11 mouse cellular contexts compared by ENCODE assay signal in the genomic region with DNA sequence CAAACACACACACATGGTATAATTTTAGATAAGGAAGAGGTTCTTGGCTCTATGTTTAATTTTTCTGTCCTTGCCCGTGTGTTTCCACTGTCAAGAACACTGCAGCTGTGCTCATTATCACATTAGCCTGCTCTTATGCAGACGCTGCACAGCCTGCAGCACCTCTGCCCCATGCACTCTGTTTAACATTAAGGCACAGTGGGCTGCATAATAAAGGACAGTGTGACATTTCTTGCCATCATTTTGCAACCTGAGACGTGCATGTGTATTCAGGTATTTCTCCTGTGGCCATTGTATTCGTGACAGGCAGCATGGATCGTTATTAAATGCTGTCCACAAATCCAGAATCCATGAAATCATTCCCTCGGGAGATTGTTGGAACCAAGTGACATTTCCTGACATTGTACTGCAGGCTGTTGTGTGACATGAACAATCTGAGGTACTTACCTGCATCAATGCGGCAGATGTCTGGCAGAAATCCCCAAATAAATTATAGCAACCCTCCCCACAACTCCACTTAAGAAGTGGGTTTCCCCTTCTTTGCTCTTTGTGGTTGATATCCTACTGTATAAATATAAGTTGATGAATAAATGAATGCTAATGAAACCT. TPM values are rescaled to one million over a fixed set of nuclear protein-coding genes. Genes with fewer than 3 reads are reported as not detected.
DNase-seq lines count a peak whose midpoint lies in the region; ATAC-seq and TF ChIP-seq lines count a peak whose summit lies in the region.
"Had no signal": no experiment of that assay in that cellular context is flagged by ENCODE, and none has a peak within 500 bp of the region (broad histone marks: within the 10 kb centered on the region; RNA-seq: fewer than 3 reads in every experiment).

No protein-coding gene starts in this region.

- ATAC-seq in kidney, embryonic 16.5 days (ENCODE audit: low FRiP score, low TSS enrichment) = no peak
- ATAC-seq in embryonic facial prominence, embryonic 15.5 days (ENCODE audit: insufficient number of reproducible peaks, low FRiP score, low TSS enrichment, low read depth) = no peak
- peak; percentile 27 for ATAC-seq in hindbrain, embryonic 16.5 days

- WGBS in kidney, embryonic 16.5 days = 29% methylated on average over 7 of the region's 7 CpGs
- WGBS in embryonic facial prominence, embryonic 15.5 days = 21% methylated on average over 7 of the region's 7 CpGs
- 28% methylated on average over 7 of the region's 7 CpGs for WGBS in hindbrain, embryonic 16.5 days

- H3K27me3 ChIP-seq in kidney, embryonic 16.5 days (ENCODE audit: insufficient read depth, low read length) = no peaks in the 10 kb centered on the region
- H3K27me3 ChIP-seq in embryonic facial prominence, embryonic 15.5 days = no peaks in the 10 kb centered on the region
- no peaks in the 10 kb centered on the region for H3K27me3 ChIP-seq in hindbrain, embryonic 16.5 days (replicated peaks; ENCODE audit: control insufficient read depth, insufficient read depth, low read length)
- no peaks in the 10 kb centered on the region for H3K27me3 ChIP-seq in myocyte (ENCODE audit: control insufficient read depth, insufficient read depth, insufficient read length)

- H3K4me3 ChIP-seq in kidney, embryonic 16.5 days (ENCODE audit: low read length) = no peak overlapping the region
- no peak overlapping the region for H3K4me3 ChIP-seq in embryonic facial prominence, embryonic 15.5 days (replicated peaks)
- no peak overlapping the region for H3K4me3 ChIP-seq in hindbrain, embryonic 16.5 days (ENCODE audit: low read length)
- no peak overlapping the region for H3K4me3 ChIP-seq in myocyte

- H3K27ac ChIP-seq in kidney, embryonic 16.5 days (ENCODE audit: low read length) = peak overlapping the region; percentile 39; the same call in 1 of the 2 replicates
- H3K27ac ChIP-seq in embryonic facial prominence, embryonic 15.5 days (replicated peaks) = peak overlapping the region; percentile 60
- peak overlapping the region; percentile 66 for H3K27ac ChIP-seq in hindbrain, embryonic 16.5 days (ENCODE audit: low read depth, low read length)

- peaks cover 37% of the 10 kb centered on the region for H3K4me1 ChIP-seq in kidney, embryonic 16.5 days (ENCODE audit: insufficient read depth, low read length)
- peaks cover 49% of the 10 kb centered on the region for H3K4me1 ChIP-seq in embryonic facial prominence, embryonic 15.5 days
- H3K4me1 ChIP-seq in hindbrain, embryonic 16.5 days (ENCODE audit: control insufficient read depth, insufficient read depth, low read depth, low read length) = peaks cover 44% of the 10 kb centered on the region

- H3K79me2 ChIP-seq in myocyte (ENCODE audit: control insufficient read depth, insufficient read depth) = no peaks in the 10 kb centered on the region

- no peak overlapping the region for H3ac ChIP-seq in myocyte (ENCODE audit: control insufficient read depth, insufficient read length)

- H3K36me3 ChIP-seq in kidney, embryonic 16.5 days (ENCODE audit: insufficient read depth, low read length) = no peaks in the 10 kb centered on the region
- H3K36me3 ChIP-seq in embryonic facial prominence, embryonic 15.5 days = no peaks in the 10 kb centered on the region
- no peaks in the 10 kb centered on the region for H3K36me3 ChIP-seq in hindbrain, embryonic 16.5 days (ENCODE audit: control insufficient read depth, insufficient read depth, low read length)
- H3K36me3 ChIP-seq in myocyte (ENCODE audit: control insufficient read depth, insufficient read depth) = no peaks in the 10 kb centered on the region

- no peak for TF ChIP-seq POLR2A in myocyte (IDR thresholded peaks at IDR 0.05; ENCODE audit: insufficient read length, low read depth)

- no peak for DNase-seq in kidney, adult 18-20 months
- no peak for DNase-seq in adrenal gland, postnatal 14 days
- no peak for DNase-seq in yolk sac, embryonic 10.5 days (ENCODE audit: low spot score)
- DNase-seq in B cell, adult 2 months = no peak
- DNase-seq: cerebellum, adult 2 months; kidney, adult 8-10 months; spleen, adult 18-20 months had no signal

- H3K4me2 ChIP-seq in kidney, embryonic 16.5 days (replicated peaks; ENCODE audit: low read depth, low read length) = no peak overlapping the region
- H3K4me2 ChIP-seq in embryonic facial prominence, embryonic 15.5 days (replicated peaks) = no peak overlapping the region
- H3K4me2 ChIP-seq in hindbrain, embryonic 16.5 days (ENCODE audit: low read length) = peak overlapping the region; percentile 27
- peak overlapping the region; percentile 8 for H3K4me2 ChIP-seq in myocyte (ENCODE audit: low read depth)

- no peaks in the 10 kb centered on the region for H3K9me3 ChIP-seq in kidney, embryonic 16.5 days (ENCODE audit: low read length)
- no peaks in the 10 kb centered on the region for H3K9me3 ChIP-seq in embryonic facial prominence, embryonic 15.5 days (replicated peaks)
- no peaks in the 10 kb centered on the region for H3K9me3 ChIP-seq in hindbrain, embryonic 16.5 days (ENCODE audit: control insufficient read depth, low read length)

- H3K9ac ChIP-seq in kidney, embryonic 16.5 days (replicated peaks; ENCODE audit: low read length) = no peak overlapping the region
- no peak overlapping the region for H3K9ac ChIP-seq in embryonic facial prominence, embryonic 15.5 days
- H3K9ac ChIP-seq in hindbrain, embryonic 16.5 days (ENCODE audit: low read depth, low read length) = peak overlapping the region; percentile 1; the same call in 1 of the 2 replicates

TF ChIP-seq in myocyte, 11 proteins besides CTCF, POLR2A, EP300 and RAD21:
- no peak for TF ChIP-seq REST (IDR thresholded peaks at IDR 0.05; ENCODE audit: insufficient read depth, insufficient read length)
- no peak for TF ChIP-seq MYOG (IDR thresholded peaks at IDR 0.05; ENCODE audit: control insufficient read depth in 1 of 3, insufficient read depth in 1 of 3, insufficient read length in 2 of 3, low read depth in 2 of 3)
- TF ChIP-seq TCF12 (IDR thresholded peaks at IDR 0.05; ENCODE audit: insufficient read depth, poor library complexity, severe bottlenecking) = no peak
- no peak for TF ChIP-seq POLR2AphosphoS2 (IDR thresholded peaks at IDR 0.05; ENCODE audit: insufficient read length, low read depth)
- no peak for TF ChIP-seq MYOD1 (IDR thresholded peaks at IDR 0.05; ENCODE audit: control insufficient read depth in 1 of 3, insufficient read length in 2 of 3, low read depth in 2 of 3)
- no peak for TF ChIP-seq TCF3 (IDR thresholded peaks at IDR 0.05; ENCODE audit: insufficient read length, low read depth)
- no peak for TF ChIP-seq SRF (IDR thresholded peaks at IDR 0.05; ENCODE audit: control insufficient read depth, insufficient read length, low read depth)
- no peak for TF ChIP-seq USF1 (IDR thresholded peaks at IDR 0.05; ENCODE audit: low read depth)
- TF ChIP-seq CEBPB (IDR thresholded peaks at IDR 0.05; ENCODE audit: insufficient read depth, poor library complexity, severe bottlenecking) = no peak
- no peak for TF ChIP-seq E2F4 (IDR thresholded peaks at IDR 0.05; ENCODE audit: insufficient read depth)
- no peak for TF ChIP-seq MAX (IDR thresholded peaks at IDR 0.05; ENCODE audit: low read depth)

RNA-seq across cellular contexts. Expression of gene Gm42372, which starts 4.8 kb away (rescaled TPM):
- 0.20 and 0.26 TPM in 2 replicates for polyA plus RNA-seq in kidney, embryonic 16.5 days (2015; fragmentation: Nextera tagmentation; extraction: Ambion mirVana)
- polyA plus RNA-seq in embryonic facial prominence, embryonic 15.5 days (2015; fragmentation: Nextera tagmentation; extraction: Ambion mirVana) = 0.28 and 0.32 TPM in 2 replicates
- polyA plus RNA-seq in hindbrain, embryonic 16.5 days (2015; fragmentation: Nextera tagmentation; extraction: Ambion mirVana) = 5.7 and 7.4 TPM in 2 replicates
- not detected for polyA plus RNA-seq in myocyte (2012; fragmentation: generic; extraction: Trizol)
- 1.3 and 1.6 TPM in 2 replicates for total RNA-seq in adrenal gland, postnatal 14 days (2021)

RNA-seq across cellular contexts. Expression of gene Ccdc8, which starts 4.9 kb away (rescaled TPM):
- polyA plus RNA-seq in kidney, embryonic 16.5 days (2015; fragmentation: Nextera tagmentation; extraction: Ambion mirVana) = 49.6 and 53.8 TPM in 2 replicates
- 41.5 and 43.9 TPM in 2 replicates for polyA plus RNA-seq in embryonic facial prominence, embryonic 15.5 days (2015; fragmentation: Nextera tagmentation; extraction: Ambion mirVana)
- 7.9 and 9.9 TPM in 2 replicates for polyA plus RNA-seq in hindbrain, embryonic 16.5 days (2015; fragmentation: Nextera tagmentation; extraction: Ambion mirVana)
- polyA plus RNA-seq in myocyte (2012; fragmentation: generic; extraction: Trizol) = 21.0 TPM
- 18.4 and 20.9 TPM in 2 replicates for total RNA-seq in adrenal gland, postnatal 14 days (2021)

RNA-seq across cellular contexts. Expression of gene Pnmal1, which starts 28.2 kb away (rescaled TPM):
- polyA plus RNA-seq in kidney, embryonic 16.5 days (2015; fragmentation: Nextera tagmentation; extraction: Ambion mirVana) = 0.62 and 0.65 TPM in 2 replicates
- polyA plus RNA-seq in embryonic facial prominence, embryonic 15.5 days (2015; fragmentation: Nextera tagmentation; extraction: Ambion mirVana) = 1.8 and 2.9 TPM in 2 replicates
- polyA plus RNA-seq in hindbrain, embryonic 16.5 days (2015; fragmentation: Nextera tagmentation; extraction: Ambion mirVana) = 57.4 and 58.3 TPM in 2 replicates
- polyA plus RNA-seq in myocyte (2012; fragmentation: generic; extraction: Trizol) = 0.05 TPM
- total RNA-seq in adrenal gland, postnatal 14 days (2021) = 4.6 and 5.6 TPM in 2 replicates

RNA-seq across cellular contexts. Expression of gene Ppp5c, which starts 40.1 kb away (rescaled TPM):
- polyA plus RNA-seq in kidney, embryonic 16.5 days (2015; fragmentation: Nextera tagmentation; extraction: Ambion mirVana) = 122 and 125 TPM in 2 replicates
- polyA plus RNA-seq in embryonic facial prominence, embryonic 15.5 days (2015; fragmentation: Nextera tagmentation; extraction: Ambion mirVana) = 112 and 113 TPM in 2 replicates
- polyA plus RNA-seq in hindbrain, embryonic 16.5 days (2015; fragmentation: Nextera tagmentation; extraction: Ambion mirVana) = 132 and 138 TPM in 2 replicates
- polyA plus RNA-seq in myocyte (2012; fragmentation: generic; extraction: Trizol) = 126 TPM
- total RNA-seq in adrenal gland, postnatal 14 days (2021) = 90.9 and 93.2 TPM in 2 replicates

RNA-seq across cellular contexts. Expression of gene Pnmal2, which starts 43.2 kb away (rescaled TPM):
- polyA plus RNA-seq in kidney, embryonic 16.5 days (2015; fragmentation: Nextera tagmentation; extraction: Ambion mirVana) = 7.4 and 7.5 TPM in 2 replicates
- 22.4 and 26.0 TPM in 2 replicates for polyA plus RNA-seq in embryonic facial prominence, embryonic 15.5 days (2015; fragmentation: Nextera tagmentation; extraction: Ambion mirVana)
- 143 and 146 TPM in 2 replicates for polyA plus RNA-seq in hindbrain, embryonic 16.5 days (2015; fragmentation: Nextera tagmentation; extraction: Ambion mirVana)
- 44.4 TPM for polyA plus RNA-seq in myocyte (2012; fragmentation: generic; extraction: Trizol)
- 24.6 and 27.2 TPM in 2 replicates for total RNA-seq in adrenal gland, postnatal 14 days (2021)

Comparison
In these comparisons a context has a peak if more than half of its experiments do, and no peak if none do; other contexts are left out.
1. H3K4me2 ChIP-seq: peak in hindbrain, embryonic 16.5 days (single experiment) and myocyte (single experiment); none in kidney, embryonic 16.5 days (single experiment) and embryonic facial prominence, embryonic 15.5 days (single experiment).
2. RNA of gene Pnmal1, which starts 28.2 kb away (polyA plus RNA-seq): 57.4 to 58.3 TPM in hindbrain, embryonic 16.5 days; 1.8 to 2.9 TPM in embryonic facial prominence, embryonic 15.5 days, 0.62 to 0.65 TPM in kidney, embryonic 16.5 days and 0.05 TPM in myocyte (single experiment); every median in the first group is over 10 times any median in the second.
3. Peak in every context shown above with its lines, with median percentiles within 50 percentile points of each other: H3K27ac ChIP-seq.